18 mouse cellular contexts compared by ENCODE assay signal in the genomic region with DNA sequence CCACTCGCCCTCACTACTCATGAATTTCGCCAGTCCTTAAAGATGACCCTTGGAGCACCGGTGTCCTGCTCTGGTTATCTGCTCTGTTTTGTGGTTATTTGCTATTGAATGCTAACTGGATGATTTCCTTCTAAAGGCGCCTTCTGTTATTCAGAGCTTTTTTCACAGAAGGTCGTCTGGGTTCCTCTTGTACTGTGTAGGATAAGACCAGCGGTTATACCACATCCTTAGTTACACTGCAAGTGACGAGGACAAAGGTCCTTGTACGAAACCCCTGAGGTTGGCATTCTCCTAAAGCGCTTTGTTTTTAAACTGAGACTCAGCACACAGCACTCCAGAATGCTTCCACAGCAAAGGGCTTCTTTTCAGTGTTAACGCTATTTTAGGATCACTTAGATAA.
DNase-seq lines count a peak whose midpoint lies in the region; ATAC-seq lines count a peak whose summit lies in the region.
"Had no signal": no experiment of that assay in that cellular context is flagged by ENCODE, and none has a peak within 500 bp of the region (broad histone marks: within the 10 kb centered on the region; RNA-seq: fewer than 3 reads in every experiment).

No protein-coding gene starts in this region.

- H3K27ac ChIP-seq in heart, embryonic 14.5 days (replicated peaks in 1 of 2; ENCODE audit: control insufficient read depth in 1 of 2, insufficient read depth in 1 of 2, low read depth in 2 of 2, low read length in 2 of 2), result peak overlapping the region; percentile 84
- H3K27ac ChIP-seq in midbrain, embryonic 13.5 days, result no peak overlapping the region
- H3K27ac ChIP-seq: forebrain, embryonic 10.5 days; limb, embryonic 10.5 days; midbrain, embryonic 15.5 days had no signal

- DNase-seq in heart, postnatal 36 days, result no peak
- peak; percentile 51 for DNase-seq in thymus, postnatal 14 days
- DNase-seq in thymus, postnatal 4 days, result no peak
- DNase-seq in adrenal gland, adult (ENCODE audit: inconsistent age in 2 of 2, low spot score in 1 of 2), result no peak
- DNase-seq: gastrocnemius, postnatal 25 days; kidney, adult 9 months; layer of hippocampus, postnatal 36 days; lung, adult 18-20 months; lung, postnatal 36 days had no signal

- intact Hi-C loops in heart, postnatal 36 days (cut with DNase I), result no loop called here

- H3K4me1 ChIP-seq in heart, embryonic 14.5 days (ENCODE audit: control insufficient read depth in 2 of 2, insufficient read depth in 2 of 2, low read length in 2 of 2), result peaks cover 17 to 50% of the 10 kb centered on the region in 2 experiments
- no peaks in the 10 kb centered on the region for H3K4me1 ChIP-seq in midbrain, embryonic 13.5 days (replicated peaks)
- H3K4me1 ChIP-seq: forebrain, embryonic 10.5 days; midbrain, embryonic 15.5 days had no signal

- peak overlapping the region; percentile 48; the same call in 1 of the 2 replicates for H3K9ac ChIP-seq in heart, embryonic 14.5 days (ENCODE audit: low read length)
- H3K9ac ChIP-seq in midbrain, embryonic 13.5 days (replicated peaks), result no peak overlapping the region
- H3K9ac ChIP-seq: midbrain, embryonic 15.5 days had no signal

- H3K9me3 ChIP-seq in heart, embryonic 14.5 days (ENCODE audit: control insufficient read depth, low read length), result no peaks in the 10 kb centered on the region
- H3K9me3 ChIP-seq in midbrain, embryonic 13.5 days, result no peaks in the 10 kb centered on the region
- H3K9me3 ChIP-seq: forebrain, embryonic 10.5 days; limb, embryonic 10.5 days; midbrain, embryonic 15.5 days had no signal

- WGBS in heart, embryonic 14.5 days, result 32% methylated on average over 10 of the region's 10 CpGs
- 82% methylated on average over 10 of the region's 10 CpGs for WGBS in midbrain, embryonic 13.5 days

- no peaks in the 10 kb centered on the region for H3K27me3 ChIP-seq in heart, embryonic 14.5 days (ENCODE audit: control insufficient read depth, insufficient read depth, low read length)
- H3K27me3 ChIP-seq in midbrain, embryonic 13.5 days, result no peaks in the 10 kb centered on the region
- H3K27me3 ChIP-seq: CH12.LX; midbrain, embryonic 15.5 days had no signal

- ATAC-seq in heart, embryonic 14.5 days (ENCODE audit: insufficient number of reproducible peaks, insufficient read depth, low FRiP score, low read depth), result no peak
- ATAC-seq in hematopoietic stem cell, adult 5-6 weeks (replicated peaks in 1 of 2; ENCODE audit: insufficient read depth in 1 of 2, low FRiP score in 2 of 2, low TSS enrichment in 1 of 2, low read depth in 1 of 2, poor library complexity in 2 of 2, severe bottlenecking in 2 of 2), result peak; percentile 57 to 85
- ATAC-seq in monocyte, adult 5-6 weeks (replicated peaks; ENCODE audit: insufficient number of reproducible peaks, low FRiP score, low TSS enrichment, poor library complexity, severe bottlenecking), result 0 out of 2 replicates have a peak, but pooled peaks have one; percentile 29
- ATAC-seq in midbrain, embryonic 13.5 days, result no peak
- ATAC-seq: hindbrain, embryonic 16.5 days; midbrain, embryonic 15.5 days had no signal

- no peak overlapping the region for H3K4me3 ChIP-seq in heart, embryonic 14.5 days (ENCODE audit: control insufficient read depth in 1 of 2, insufficient read depth in 1 of 2, low read depth in 1 of 2, low read length in 2 of 2)
- no peak overlapping the region for H3K4me3 ChIP-seq in midbrain, embryonic 13.5 days (replicated peaks)
- H3K4me3 ChIP-seq: forebrain, embryonic 10.5 days; limb, embryonic 10.5 days; midbrain, embryonic 15.5 days had no signal

- H3K4me2 ChIP-seq in heart, embryonic 14.5 days (ENCODE audit: low read length), result peak overlapping the region; percentile 32
- no peak overlapping the region for H3K4me2 ChIP-seq in midbrain, embryonic 13.5 days (replicated peaks)
- H3K4me2 ChIP-seq: midbrain, embryonic 15.5 days had no signal

- H3K36me3 ChIP-seq in heart, embryonic 14.5 days (ENCODE audit: control insufficient read depth, insufficient read depth, low read length), result peaks cover 82% of the 10 kb centered on the region
- peaks cover 41% of the 10 kb centered on the region for H3K36me3 ChIP-seq in midbrain, embryonic 13.5 days

Comparison
In these comparisons a context has a peak if more than half of its experiments do, and no peak if none do; other contexts are left out.
1. ATAC-seq: peak in hematopoietic stem cell, adult 5-6 weeks (2 of 2) and monocyte, adult 5-6 weeks (single experiment); none in heart, embryonic 14.5 days (single experiment) and midbrain, embryonic 13.5 days (single experiment).